Mouse (Mus musculus) lung, embryonic 16.5 days (tissue): ENCODE data around the gene Pik3r3. TPM values are rescaled to one million over a fixed set of nuclear protein-coding genes. Genes with fewer than 3 reads are reported as not detected.

Source experiments
- ATAC-seq: fragments of 200-750 bp; cut with Nextera tagmentation; 2 replicates; pipeline ENCODE4 v1.8.0; 2017; ENCODE audit warnings: low read depth, mild to moderate bottlenecking, moderate library complexity
- H3K27ac ChIP-seq: fragments of 300-500 bp; sonication (generic); 2 replicates; pipeline ENCODE4 v1.5.1; 2014; ENCODE audit warnings: mild to moderate bottlenecking, control low read depth, low read length
- H3K27me3 ChIP-seq: fragments of 300-500 bp; sonication (generic); 2 replicates; pipeline ENCODE4 v1.6.1; 2014; ENCODE audit warnings: low read depth, low read length, mixed read lengths; ENCODE audit not compliant: control insufficient read depth, insufficient read depth
- H3K36me3 ChIP-seq: fragments of 300-500 bp; sonication (generic); 2 replicates; pipeline ENCODE4 v1.6.1; 2014; ENCODE audit warnings: low read length; ENCODE audit not compliant: control insufficient read depth, insufficient read depth
- H3K4me1 ChIP-seq: fragments of 300-500 bp; sonication (generic); replicated peaks from 2 replicates; pipeline ENCODE4 v1.6.1; 2014; ENCODE audit warnings: low read length, mixed read lengths; ENCODE audit not compliant: control insufficient read depth, insufficient read depth
- H3K4me2 ChIP-seq: fragments of 300-500 bp; sonication (generic); 2 replicates; pipeline ENCODE4 v1.6.1; 2014; ENCODE audit warnings: low read depth, low read length, control low read depth
- H3K4me3 ChIP-seq: fragments of 300-500 bp; sonication (generic); 2 replicates; pipeline ENCODE4 v1.5.1; 2014; ENCODE audit warnings: mild to moderate bottlenecking, low read length, control low read depth
- H3K9ac ChIP-seq: fragments of 300-500 bp; sonication (generic); 2 replicates; pipeline ENCODE4 v1.6.1; 2014; ENCODE audit warnings: low read length, control low read depth
- H3K9me3 ChIP-seq: fragments of 300-500 bp; sonication (generic); 2 replicates; pipeline ENCODE4 v1.6.1; 2016; ENCODE audit warnings: low read length; ENCODE audit not compliant: control insufficient read depth
- WGBS: fragments of 180-500 bp; shearing (Covaris S2); extraction: QIAGEN DNeasy Blood & Tissue Kit; methylation state at CpG from one replicate; pipeline ENCODE4 v1.1.7; 2014; 5-methylcytosine and 5-hydroxymethylcytosine counted together
- polyA plus RNA-seq: library from polyadenylated mRNA; unstranded; fragments of >200 nt; fragmentation: Nextera tagmentation; extraction: Ambion mirVana; gene quantifications from 2 replicates; pipeline ENCODE4 v1.2.1, GENCODE M21; 2015

Gene Pik3r3
- polyA plus RNA-seq, 1 experiment from 2014 or later: 23.6 TPM

DNA sequence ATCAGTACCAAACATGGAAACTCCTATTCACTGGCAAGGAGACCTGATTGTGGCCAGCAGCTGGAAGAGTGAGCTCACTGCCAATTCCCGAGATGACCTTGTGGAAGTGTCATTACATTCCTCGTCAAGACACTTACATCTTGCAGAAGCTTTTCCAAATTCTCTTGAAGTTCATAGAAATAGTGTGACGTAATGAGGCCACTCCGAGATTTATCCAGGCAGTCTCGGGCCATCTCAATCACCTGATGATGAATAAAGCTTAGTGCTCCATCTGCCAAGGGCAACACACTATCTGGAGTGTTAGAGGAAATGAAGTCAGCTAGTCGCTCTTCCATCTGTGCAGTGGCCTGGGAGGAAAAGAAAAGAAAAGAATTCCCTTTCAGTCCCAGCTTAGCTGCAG is 100.7 kb downstream of the Pik3r3 start:
- Histone ChIP-seq H3K9me3 (no peaks in the 10 kb centered on the region), H3K4me1 (no peaks in the 10 kb centered on the region), H3K27ac (no peak overlapping the region), H3K27me3 (no peaks in the 10 kb centered on the region), H3K4me3 (no peak overlapping the region), H3K4me2 (no peak overlapping the region), H3K9ac (no peak overlapping the region), H3K36me3 (peaks cover 12% of the 10 kb centered on the region)
- no peak for ATAC-seq
- 74% methylated on average over 6 of the region's 6 CpGs for WGBS

DNA sequence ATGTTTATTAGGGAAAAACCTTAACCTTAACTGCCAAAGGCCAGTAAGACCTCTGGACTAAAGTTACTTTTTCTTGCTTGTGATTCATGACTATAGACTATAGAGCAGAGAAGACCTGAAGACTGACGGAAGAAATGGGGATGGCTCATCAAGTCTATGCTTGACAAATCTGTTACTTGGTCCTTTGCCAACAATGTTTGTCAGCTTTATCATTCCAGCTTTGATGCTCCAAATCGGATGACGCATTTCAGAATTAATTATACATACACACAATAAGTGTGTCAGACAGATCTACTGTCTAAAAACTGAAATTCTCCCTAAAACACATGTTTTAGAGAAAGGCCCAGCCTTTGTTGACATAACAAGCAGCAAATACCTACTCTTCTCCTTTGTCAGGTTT is 107.8 kb downstream of the Pik3r3 start:
- H3K9ac ChIP-seq: no peak overlapping the region
- 91% methylated on average over 3 of the region's 3 CpGs for WGBS
- H3K9me3 ChIP-seq: no peaks in the 10 kb centered on the region
- H3K4me1 ChIP-seq: no peaks in the 10 kb centered on the region
- no peak overlapping the region for H3K4me3 ChIP-seq
- no peaks in the 10 kb centered on the region for H3K27me3 ChIP-seq
- H3K36me3 ChIP-seq: peaks cover 3% of the 10 kb centered on the region; the same call in 1 of the 2 replicates
- no peak for ATAC-seq
- H3K27ac ChIP-seq: no peak overlapping the region
- H3K4me2 ChIP-seq: no peak overlapping the region

DNA sequence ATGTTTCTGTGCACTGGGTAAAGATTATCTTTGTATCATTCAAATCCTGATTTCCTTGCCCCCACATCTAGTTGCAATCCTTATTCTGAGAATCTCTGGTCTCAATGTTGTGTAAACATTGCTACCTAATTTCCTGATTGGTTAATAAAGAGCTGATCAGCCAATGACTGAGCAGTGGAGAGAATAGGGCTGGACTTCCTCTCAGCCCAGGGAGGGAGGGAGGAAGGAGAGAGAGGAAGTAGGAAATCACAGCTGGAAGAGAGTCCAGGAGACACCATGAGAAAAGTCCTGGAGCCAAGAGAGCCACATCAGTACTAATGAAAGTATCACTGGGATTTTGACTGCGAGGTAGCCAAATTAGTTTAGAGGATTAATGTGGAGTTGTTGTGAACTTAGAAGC is 114.9 kb downstream of the Pik3r3 start:
- ATAC-seq: no peak
- 93% methylated on average over 1 of the region's 1 CpGs for WGBS

DNA sequence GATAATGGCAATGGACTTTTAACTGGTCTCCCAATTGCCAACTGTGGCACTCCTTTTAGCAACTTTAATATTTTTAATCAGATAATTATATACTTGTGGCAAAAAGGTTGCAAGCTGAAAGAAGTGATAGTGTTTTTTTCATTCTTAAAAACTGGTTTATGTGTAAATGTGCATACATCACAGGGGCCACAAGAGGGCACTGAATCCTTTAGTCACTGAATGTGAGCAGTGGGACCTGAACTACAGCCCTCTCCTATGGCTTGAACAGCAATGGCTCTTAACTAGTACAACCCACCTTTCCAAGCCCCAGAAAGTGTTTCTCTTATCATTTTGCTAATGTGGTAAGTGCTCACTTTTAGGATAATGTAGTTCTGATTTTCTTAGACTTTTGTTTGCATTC is 120.7 kb downstream of the Pik3r3 start:
- Histone ChIP-seq H3K27ac (no peak overlapping the region), H3K27me3 (no peaks in the 10 kb centered on the region), H3K9me3 (no peaks in the 10 kb centered on the region), H3K36me3 (no peaks in the 10 kb centered on the region), H3K9ac (no peak overlapping the region), H3K4me3 (no peak overlapping the region), H3K4me1 (no peaks in the 10 kb centered on the region), H3K4me2 (no peak overlapping the region)
- ATAC-seq: no peak

More for the DNA sequence above, 114.9 kb downstream of the Pik3r3 start:
- Histone ChIP-seq H3K4me3 (no peak overlapping the region), H3K27me3 (no peaks in the 10 kb centered on the region), H3K4me1 (no peaks in the 10 kb centered on the region), H3K9me3 (no peaks in the 10 kb centered on the region), H3K36me3 (no peaks in the 10 kb centered on the region), H3K27ac (no peak overlapping the region), H3K4me2 (no peak overlapping the region), H3K9ac (no peak overlapping the region)

DNA sequence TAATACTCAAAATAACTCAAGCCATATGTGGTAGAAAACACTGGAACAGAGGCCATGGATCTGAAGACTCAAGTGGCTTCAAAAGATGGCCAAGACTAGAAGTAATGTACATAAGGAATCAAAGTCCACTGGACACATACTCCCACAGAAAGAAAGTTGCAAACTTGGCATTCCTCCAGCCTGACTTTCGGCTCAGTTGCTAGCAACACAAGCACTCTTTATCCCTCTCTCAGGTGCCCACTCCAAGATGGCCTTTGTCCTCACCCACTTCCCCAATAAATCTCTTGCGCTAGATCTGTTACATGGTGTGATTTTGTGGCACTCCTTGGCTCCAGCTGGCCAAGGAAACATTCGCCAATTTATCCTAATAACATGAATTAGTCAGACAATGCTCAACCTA is 131.1 kb downstream of the Pik3r3 start:
- no peaks in the 10 kb centered on the region for H3K27me3 ChIP-seq
- H3K36me3 ChIP-seq: no peaks in the 10 kb centered on the region
- no peak overlapping the region for H3K27ac ChIP-seq
- no peaks in the 10 kb centered on the region for H3K4me1 ChIP-seq
- H3K4me3 ChIP-seq: no peak overlapping the region
- no peak overlapping the region for H3K9ac ChIP-seq
- H3K4me2 ChIP-seq: no peak overlapping the region
- no peak for ATAC-seq
- 65% methylated on average over 3 of the region's 3 CpGs for WGBS
- H3K9me3 ChIP-seq: no peaks in the 10 kb centered on the region

Other genes with a start within 250 kb of the Pik3r3 start
- gene Faah, start 203.7 kb upstream of the Pik3r3 start, polyA plus RNA-seq: 11.0 and 12.1 TPM in 2 replicates
- gene Nsun4, start 167.7 kb upstream of the Pik3r3 start, polyA plus RNA-seq: 25.9 and 28.2 TPM in 2 replicates
- gene Uqcrh, start 146.5 kb upstream of the Pik3r3 start, polyA plus RNA-seq: 487 and 499 TPM in 2 replicates
- 68.9 and 70.9 TPM in 2 replicates for gene Lrrc41, start 146.3 kb upstream of the Pik3r3 start, polyA plus RNA-seq
- gene Rad54l, start 97.9 kb upstream of the Pik3r3 start, polyA plus RNA-seq: 30.5 and 31.3 TPM in 2 replicates
- 56.2 and 59.1 TPM in 2 replicates for gene Pomgnt1, start 97.8 kb upstream of the Pik3r3 start, polyA plus RNA-seq
- gene Lurap1, start 70.3 kb upstream of the Pik3r3 start, polyA plus RNA-seq: 3.6 and 3.7 TPM in 2 replicates
- 22.6 and 25.9 TPM in 2 replicates for gene Tspan1, start 54.0 kb upstream of the Pik3r3 start, polyA plus RNA-seq
- not detected in 2 replicates for gene 1700042G07Rik, start 48.2 kb upstream of the Pik3r3 start, polyA plus RNA-seq
- not detected in 2 replicates for gene Gm49337, start 48.2 kb upstream of the Pik3r3 start, polyA plus RNA-seq
- gene Mast2, start 242.6 kb downstream of the Pik3r3 start, polyA plus RNA-seq: 11.0 and 11.5 TPM in 2 replicates